Mouse (Mus musculus) CH12.LX (cell line): ENCODE data around the gene Hist1h1d.
A peak's percentile ranks its signal among the peaks of the same experiment; 100 is the strongest.

Source experiments
- CTCF ChIP-seq, 2 experiments: IDR thresholded peaks in 1 of 2; conservative IDR thresholded peaks in 1 of 2; 2 replicates each; pipeline ENCODE4 v1.5.1; 2011 to 2012; ENCODE audit warnings: low read depth in 2 of 2, low read length in 2 of 2, improper control_type of control experiment in 1 of 2, inconsistent platforms in 1 of 2, mild to moderate bottlenecking in 1 of 2, moderate library complexity in 1 of 2
- EP300 ChIP-seq: IDR thresholded peaks from 2 replicates; pipeline ENCODE4 v1.6.1; 2011; ENCODE audit warnings: low read length, improper control_type of control experiment
- GABPA ChIP-seq: IDR thresholded peaks from 2 replicates; pipeline ENCODE4 v1.6.1; 2012; ENCODE audit warnings: low read depth, low read length, improper control_type of control experiment, inconsistent platforms; ENCODE audit not compliant: insufficient replicate concordance
- JUN ChIP-seq: IDR thresholded peaks from 2 replicates; pipeline ENCODE4 v1.6.1; 2011; ENCODE audit warnings: low read depth, mild to moderate bottlenecking, low read length, improper control_type of control experiment, moderate library complexity; ENCODE audit not compliant: insufficient read depth
- KAT2A ChIP-seq: IDR thresholded peaks from 2 replicates; pipeline ENCODE4 v1.6.1; 2012; ENCODE audit warnings: low read length, improper control_type of control experiment, inconsistent platforms; ENCODE audit not compliant: insufficient replicate concordance
- MAX ChIP-seq: IDR thresholded peaks from 2 replicates; pipeline ENCODE4 v1.6.1; 2011; ENCODE audit warnings: low read length, improper control_type of control experiment
- MAZ ChIP-seq: IDR thresholded peaks from 2 replicates; pipeline ENCODE4 v1.6.1; 2012; ENCODE audit warnings: low read depth, mild to moderate bottlenecking, inconsistent platforms, low read length, improper control_type of control experiment, moderate library complexity
- POLR2A ChIP-seq: IDR thresholded peaks from 2 replicates; pipeline ENCODE4 v1.6.1; 2011; ENCODE audit warnings: low read depth, mild to moderate bottlenecking, improper control_type of control experiment, low read length
- RCOR1 ChIP-seq: conservative IDR thresholded peaks from 2 replicates; pipeline ENCODE4 v1.6.1; 2012; ENCODE audit warnings: low read depth, mild to moderate bottlenecking, inconsistent platforms, low read length, improper control_type of control experiment
- TCF12 ChIP-seq: IDR thresholded peaks from 2 replicates; pipeline ENCODE4 v1.6.1; 2014; ENCODE audit warnings: low read depth, mild to moderate bottlenecking, inconsistent platforms, low read length, improper control_type of control experiment
- ZNF384 ChIP-seq: IDR thresholded peaks from 2 replicates; pipeline ENCODE4 v1.6.1; 2012; ENCODE audit warnings: low read depth, low read length, improper control_type of control experiment, inconsistent platforms

GRCm38 (mm10) chr13:23517603-23518294 is 35.3 kb upstream of the Hist1h1d start:
- TF ChIP-seq RCOR1, result no peak
- no peak for TF ChIP-seq GABPA
- TF ChIP-seq CTCF (conservative IDR thresholded peaks at IDR 0.05 in 1 of 2, IDR thresholded peaks at IDR 0.05 in 1 of 2; ENCODE audit: low read depth in 2 of 2, low read length in 2 of 2), result no peak
- TF ChIP-seq JUN, result no peak
- no peak for TF ChIP-seq ZNF384
- peak; percentile 65; the same call in 1 of the 2 replicates for TF ChIP-seq KAT2A
- no peak for TF ChIP-seq EP300
- TF ChIP-seq POLR2A, result no peak
- no peak for TF ChIP-seq MAX
- no peak for TF ChIP-seq TCF12
- TF ChIP-seq MAZ, result no peak
